Mouse (Mus musculus) heart, adult 2 months (tissue): ENCODE data around the gene Tomm40l.

Experiments
- CTCF ChIP-seq: fragments of 200-600 bp; IDR thresholded peaks from 2 replicates; pipeline ENCODE4 v1.8.1; 2022; ENCODE audit warnings: antibody characterized with exemption, mild to moderate bottlenecking, moderate library complexity
- POLR2A ChIP-seq: fragments of 200-500 bp; IDR thresholded peaks from 2 replicates; pipeline ENCODE4 v1.6.1; 2011; ENCODE audit warnings: mild to moderate bottlenecking, low read depth, low read length, control low read depth; ENCODE audit not compliant: insufficient read depth

DNA sequence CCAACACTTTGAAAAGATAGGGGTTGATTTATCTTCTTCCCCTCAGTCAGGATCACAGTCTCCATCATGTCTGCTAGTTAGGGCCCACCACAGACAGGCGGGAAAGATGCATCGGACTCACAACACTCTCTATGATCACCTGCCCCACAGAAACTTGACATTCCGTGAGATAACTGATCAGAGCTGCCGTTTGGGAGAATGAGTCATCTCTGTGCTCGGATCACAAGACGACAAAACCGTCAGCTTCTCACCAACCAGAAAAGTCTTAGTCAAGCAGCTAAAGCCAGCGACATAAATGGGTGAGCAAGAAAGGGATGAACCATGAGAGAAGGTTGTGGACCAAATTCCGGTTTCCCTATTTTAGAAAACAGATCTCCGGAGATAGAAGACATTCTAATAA is 30.0 kb downstream of the Tomm40l start:
- no peak for TF ChIP-seq CTCF
- TF ChIP-seq POLR2A, result no peak
